7 mouse cellular contexts compared by ENCODE assay signal in the genomic region with DNA sequence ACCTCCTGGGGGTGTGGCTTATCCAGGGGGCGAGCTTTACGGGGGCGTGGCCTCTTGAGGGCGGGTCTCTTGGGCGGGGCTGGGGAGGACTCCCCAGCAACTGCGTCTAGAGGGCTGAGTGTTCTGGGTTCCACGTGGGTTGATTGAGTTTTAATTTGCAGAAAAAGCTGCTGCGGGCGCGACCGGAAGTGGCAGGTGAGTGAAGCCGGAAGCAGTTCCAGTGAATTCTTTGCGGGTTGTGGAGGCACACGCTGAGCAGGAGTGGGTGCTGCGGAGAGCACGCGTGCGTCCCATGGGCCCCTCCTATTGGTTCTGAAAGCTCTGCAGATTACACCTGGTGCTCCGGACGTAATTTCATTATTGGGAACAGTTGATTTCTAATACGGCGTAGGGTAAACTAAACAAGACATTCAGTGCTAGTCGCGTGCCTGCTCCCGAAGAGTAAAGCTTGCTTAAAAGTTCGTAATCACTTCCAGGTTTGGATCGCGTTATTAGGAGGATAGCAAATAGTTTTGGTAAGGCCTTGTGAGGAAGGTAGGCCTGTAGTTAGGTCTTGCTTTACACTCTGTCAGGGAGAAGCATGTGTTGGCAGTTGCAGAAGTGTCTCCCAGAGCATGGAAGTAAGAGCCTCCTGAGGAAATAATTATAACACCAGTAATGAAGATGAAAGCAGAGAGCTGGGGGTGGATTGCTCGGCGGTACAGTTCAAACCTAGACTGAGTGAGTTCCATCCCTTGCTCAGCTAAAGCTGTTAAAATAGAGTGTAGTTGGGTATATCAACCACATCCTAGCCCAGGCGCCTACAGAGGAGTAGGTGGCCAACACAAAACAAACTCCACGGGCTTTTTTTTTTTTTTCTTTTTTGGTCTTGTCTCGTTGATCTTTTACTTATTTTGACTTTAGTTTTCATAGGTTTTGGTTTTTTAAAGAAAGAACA. TPM values are rescaled to one million over a fixed set of nuclear protein-coding genes. Genes with fewer than 3 reads are reported as not detected.
DNase-seq lines count a peak whose midpoint lies in the region; ATAC-seq lines count a peak whose summit lies in the region.

No protein-coding gene starts in this region.

- no peaks in the 10 kb centered on the region for H3K9me3 ChIP-seq in intestine, embryonic 15.5 days

- H3K27me3 ChIP-seq in intestine, embryonic 15.5 days (replicated peaks), result no peaks in the 10 kb centered on the region

- peak overlapping the region; percentile 52 for H3K4me3 ChIP-seq in intestine, embryonic 15.5 days (replicated peaks)

- DNase-seq in adrenal gland, postnatal 10 days, result peak; percentile 91
- DNase-seq in embryo, embryonic 11.5 days (ENCODE audit: low read depth, low spot score), result peak; percentile 62
- peak; percentile 74 for DNase-seq in gastrocnemius, postnatal 25 days
- DNase-seq in left cerebral cortex, postnatal 25 days (ENCODE audit: low spot score in 2 of 2), result peak; percentile 83 to 89
- peak; percentile 79 for DNase-seq in mesoderm, embryonic 11.5 days (ENCODE audit: low read depth, low spot score)
- peak; percentile 82 to 85 for DNase-seq in right cerebral cortex, postnatal 36 days (ENCODE audit: low spot score in 2 of 2)

- intact Hi-C loops in left cerebral cortex, postnatal 25 days (cut with DNase I), result no loop called here

- H3K4me1 ChIP-seq in intestine, embryonic 15.5 days (replicated peaks), result peaks cover 3% of the 10 kb centered on the region; the same call in 1 of the 2 replicates

- 5% methylated on average over 33 of the region's 33 CpGs for WGBS in intestine, embryonic 15.5 days

- peak overlapping the region; percentile 60 for H3K4me2 ChIP-seq in intestine, embryonic 15.5 days (replicated peaks)

- H3K36me3 ChIP-seq in intestine, embryonic 15.5 days, result peaks cover 19% of the 10 kb centered on the region

- H3K9ac ChIP-seq in intestine, embryonic 15.5 days, result peak overlapping the region; percentile 29

- ATAC-seq in intestine, embryonic 15.5 days, result peak; percentile 93

- H3K27ac ChIP-seq in intestine, embryonic 15.5 days, result peak overlapping the region; percentile 71

RNA-seq across cellular contexts. Expression of a gene that starts 0.9 kb away (rescaled TPM):
- 10 to 100 TPM; 17.8 to 22.2 TPM for total RNA-seq in adrenal gland, postnatal 10 days (2021)
- 1 to 10 TPM; 6.1 to 6.8 TPM for total RNA-seq in gastrocnemius, postnatal 25 days (2021)
- 9.0 and 11.4 TPM in 2 replicates for polyA plus RNA-seq in intestine, embryonic 15.5 days (2015; fragmentation: Nextera tagmentation; extraction: Ambion mirVana)
- 10 to 100 TPM in 1 of 2 experiments, 1 to 10 TPM in 1; 7.3 to 10.0 TPM for total RNA-seq in left cerebral cortex, postnatal 25 days (2021)

RNA-seq across cellular contexts. Expression of a gene that starts 6.2 kb away (rescaled TPM):
- 1 to 10 TPM; 3.9 to 4.7 TPM for total RNA-seq in adrenal gland, postnatal 10 days (2021)
- total RNA-seq in gastrocnemius, postnatal 25 days (2021), result 1 to 10 TPM; 3.9 to 4.0 TPM
- 4.5 and 4.7 TPM in 2 replicates for polyA plus RNA-seq in intestine, embryonic 15.5 days (2015; fragmentation: Nextera tagmentation; extraction: Ambion mirVana)
- 10 to 100 TPM; 19.7 to 24.6 TPM for total RNA-seq in left cerebral cortex, postnatal 25 days (2021)

RNA-seq across cellular contexts. Expression of a gene that starts 17.8 kb away (rescaled TPM):
- 10 to 100 TPM; 11.1 to 14.8 TPM for total RNA-seq in adrenal gland, postnatal 10 days (2021)
- 1 to 10 TPM; 2.5 to 3.0 TPM for total RNA-seq in gastrocnemius, postnatal 25 days (2021)
- 29.7 and 29.8 TPM in 2 replicates for polyA plus RNA-seq in intestine, embryonic 15.5 days (2015; fragmentation: Nextera tagmentation; extraction: Ambion mirVana)
- total RNA-seq in left cerebral cortex, postnatal 25 days (2021), result 10 to 100 TPM; 11.2 to 12.2 TPM

RNA-seq across cellular contexts. Expression of a gene that starts 17.9 kb away (rescaled TPM):
- 100 to 1,000 TPM; 339 to 374 TPM for total RNA-seq in adrenal gland, postnatal 10 days (2021)
- 100 to 1,000 TPM; 240 to 251 TPM for total RNA-seq in gastrocnemius, postnatal 25 days (2021)
- 255 and 258 TPM in 2 replicates for polyA plus RNA-seq in intestine, embryonic 15.5 days (2015; fragmentation: Nextera tagmentation; extraction: Ambion mirVana)
- 100 to 1,000 TPM; 140 to 152 TPM for total RNA-seq in left cerebral cortex, postnatal 25 days (2021)

RNA-seq across cellular contexts. Expression of a gene that starts 43.9 kb away (rescaled TPM):
- not detected for total RNA-seq in adrenal gland, postnatal 10 days (2021)
- total RNA-seq in gastrocnemius, postnatal 25 days (2021), result not detected
- polyA plus RNA-seq in intestine, embryonic 15.5 days (2015; fragmentation: Nextera tagmentation; extraction: Ambion mirVana), result not detected in 2 replicates
- total RNA-seq in left cerebral cortex, postnatal 25 days (2021), result not detected

Comparison
In these comparisons a context has a peak if more than half of its experiments do, and no peak if none do; other contexts are left out.
1. Peak in every context shown above with its lines: DNase-seq, ATAC-seq, H3K4me3 ChIP-seq and H3K27ac ChIP-seq.